Mouse (Mus musculus) kidney, adult 2 months (tissue): Measurements from ENCODE around the gene Ttll1. TPM values are rescaled to one million over a fixed set of nuclear protein-coding genes. Genes with fewer than 3 reads are reported as not detected.

ENCODE experiments used
- DNase-seq: peaks from one replicate; pipeline ENCODE4 v3.0.0; 2021
- H3K27ac ChIP-seq: fragments of 200-500 bp; 2 replicates; pipeline ENCODE4 v1.5.1; 2012; ENCODE audit warnings: low read depth, low read length, control low read depth, inconsistent platforms; ENCODE audit not compliant: insufficient read depth
- H3K27me3 ChIP-seq: fragments of 200-500 bp; replicated peaks from 2 replicates; pipeline ENCODE4 v1.6.1; 2012; ENCODE audit warnings: mild to moderate bottlenecking, moderate library complexity, low read length, inconsistent platforms; ENCODE audit not compliant: control insufficient read depth, insufficient read depth
- H3K36me3 ChIP-seq: fragments of 200-500 bp; 2 replicates; pipeline ENCODE4 v1.6.1; 2012; ENCODE audit warnings: mild to moderate bottlenecking, moderate library complexity, low read length, inconsistent platforms; ENCODE audit not compliant: control insufficient read depth, insufficient read depth
- H3K4me1 ChIP-seq: fragments of 200-500 bp; 2 replicates; pipeline ENCODE4 v1.6.1; 2011; ENCODE audit warnings: low read length; ENCODE audit not compliant: control insufficient read depth, insufficient read depth
- H3K4me3 ChIP-seq: fragments of 200-500 bp; 2 replicates; pipeline ENCODE4 v1.5.1; 2011; ENCODE audit warnings: mild to moderate bottlenecking, low read depth, low read length, control low read depth; ENCODE audit not compliant: insufficient read depth
- CTCF ChIP-seq: fragments of 200-500 bp; conservative IDR thresholded peaks from 2 replicates; pipeline ENCODE4 v1.5.1; 2011; ENCODE audit warnings: low read depth, mild to moderate bottlenecking, control low read depth, low read length, moderate library complexity, mixed read lengths; ENCODE audit not compliant: insufficient read depth, insufficient read length
- POLR2A ChIP-seq: fragments of 200-500 bp; IDR thresholded peaks from one replicate; pipeline ENCODE4 v1.6.1; 2011; ENCODE audit warnings: low read depth, low read length, control low read depth
- WGBS: fragments of 180-500 bp; shearing (Covaris S2); methylation state at CpG from one replicate; pipeline ENCODE4 v1.1.7; 2018; 5-methylcytosine and 5-hydroxymethylcytosine counted together
- polyA plus RNA-seq: library from polyadenylated mRNA; depleted of rRNA; stranded (reverse); fragments of >200 nt; gene quantifications from 2 replicates; pipeline ENCODE4 v1.2.3, GENCODE M21; 2012

Gene Ttll1
- polyA plus RNA-seq, 1 experiment, result 11.1 TPM

DNA sequence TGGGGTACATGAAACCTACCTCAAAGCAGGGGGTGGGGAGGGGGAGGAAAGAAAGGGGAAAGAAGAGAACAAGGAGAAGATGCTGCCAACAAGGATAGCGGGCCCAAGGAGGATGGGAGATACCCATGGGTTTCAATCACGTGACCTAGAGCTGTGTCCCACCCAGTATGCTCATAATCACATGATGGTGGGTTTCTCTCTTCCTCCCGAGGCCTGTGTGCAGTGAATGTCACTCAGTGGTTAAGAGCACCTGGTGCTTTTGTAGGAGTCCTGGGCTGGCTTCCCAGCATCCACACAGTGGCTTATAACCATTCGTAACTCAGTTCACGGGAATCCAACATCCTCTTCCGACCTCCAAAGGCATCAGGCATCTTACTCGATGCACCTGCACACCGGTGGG, 40.2 kb downstream of the Ttll1 start:
- 92% methylated on average over 8 of the region's 8 CpGs for WGBS
- Histone ChIP-seq H3K27me3 (no peaks in the 10 kb centered on the region), H3K4me3 (no peak overlapping the region), H3K36me3 (no peaks in the 10 kb centered on the region), H3K27ac (no peak overlapping the region), H3K4me1 (peaks cover 15% of the 10 kb centered on the region; the same call in 1 of the 2 replicates)
- no peak for DNase-seq
- TF ChIP-seq CTCF, result no peak
- no peak for TF ChIP-seq POLR2A

DNA sequence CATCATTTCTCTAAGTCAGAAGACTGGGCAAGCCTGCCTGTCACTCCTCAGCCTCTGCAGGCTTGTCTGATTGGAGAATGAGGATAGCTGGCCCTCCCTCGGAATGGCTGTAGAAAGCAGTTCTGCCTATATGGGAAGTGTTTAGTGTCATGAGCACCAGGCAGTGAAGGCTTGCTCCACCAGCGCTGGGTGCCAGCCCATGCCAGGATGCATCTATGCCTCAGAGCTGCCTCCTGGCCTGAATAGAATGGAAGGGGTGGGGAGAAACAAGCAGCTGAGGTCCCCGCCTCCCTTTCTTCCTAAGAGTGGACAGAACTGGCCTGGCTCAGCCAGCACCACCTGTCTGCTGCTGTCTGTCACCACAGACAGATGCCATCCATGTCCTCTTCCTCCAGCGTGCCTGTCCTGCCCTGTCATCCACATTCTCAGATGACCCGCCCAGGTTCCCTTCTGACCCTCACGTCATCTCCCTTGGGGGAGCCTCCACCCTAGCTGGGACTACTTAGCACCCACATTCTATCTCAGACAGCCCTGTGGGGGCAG, 41.3 kb downstream of the Ttll1 start:
- Histone ChIP-seq H3K4me3 (no peak overlapping the region), H3K36me3 (no peaks in the 10 kb centered on the region), H3K4me1 (peaks cover 19% of the 10 kb centered on the region; the same call in 1 of the 2 replicates), H3K27ac (no peak overlapping the region), H3K27me3 (no peaks in the 10 kb centered on the region)
- 83% methylated on average over 6 of the region's 6 CpGs for WGBS
- TF ChIP-seq POLR2A, result no peak
- no peak for TF ChIP-seq CTCF
- no peak for DNase-seq

DNA sequence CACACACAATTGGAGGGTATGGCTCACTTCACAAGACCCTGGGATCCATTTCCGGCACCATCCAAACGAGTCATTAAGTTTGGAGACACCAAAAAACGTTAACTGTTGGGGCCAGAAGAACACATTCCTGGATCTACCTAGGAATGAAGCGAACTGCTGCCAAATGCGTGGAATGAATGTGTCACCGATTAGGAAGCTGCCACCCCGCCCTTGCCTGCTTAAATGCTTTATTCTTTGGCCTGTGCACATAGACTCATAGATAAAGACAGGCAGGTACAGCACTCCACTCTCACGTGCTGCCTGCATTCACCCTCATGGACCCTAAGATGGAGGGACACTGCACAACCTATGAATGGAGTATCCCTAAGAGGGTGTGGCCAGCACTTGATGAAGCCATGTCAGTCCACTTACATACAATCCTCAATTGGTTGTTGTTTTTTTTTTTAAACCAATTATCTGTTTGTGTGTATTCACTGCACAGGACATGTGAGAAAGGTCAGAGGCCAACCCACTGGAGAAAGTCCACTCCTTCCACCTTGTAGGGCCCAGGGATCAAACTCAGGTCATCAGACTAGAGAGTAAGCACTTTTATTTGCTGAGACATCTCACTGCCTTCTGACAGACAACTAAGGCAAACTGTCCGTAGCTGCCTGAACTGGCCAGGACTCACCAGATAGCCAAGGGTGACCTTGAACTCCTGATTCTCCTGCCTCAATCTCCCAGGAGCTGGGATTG, 43.3 kb downstream of the Ttll1 start:
- peaks cover 24% of the 10 kb centered on the region; the same call in 1 of the 2 replicates for H3K4me1 ChIP-seq
- TF ChIP-seq CTCF, result no peak
- 43% methylated on average over 9 of the region's 9 CpGs for WGBS
- no peaks in the 10 kb centered on the region for H3K36me3 ChIP-seq
- H3K27me3 ChIP-seq, result no peaks in the 10 kb centered on the region
- H3K27ac ChIP-seq, result no peak overlapping the region
- H3K4me3 ChIP-seq, result no peak overlapping the region
- peak; percentile 77 for DNase-seq

DNA sequence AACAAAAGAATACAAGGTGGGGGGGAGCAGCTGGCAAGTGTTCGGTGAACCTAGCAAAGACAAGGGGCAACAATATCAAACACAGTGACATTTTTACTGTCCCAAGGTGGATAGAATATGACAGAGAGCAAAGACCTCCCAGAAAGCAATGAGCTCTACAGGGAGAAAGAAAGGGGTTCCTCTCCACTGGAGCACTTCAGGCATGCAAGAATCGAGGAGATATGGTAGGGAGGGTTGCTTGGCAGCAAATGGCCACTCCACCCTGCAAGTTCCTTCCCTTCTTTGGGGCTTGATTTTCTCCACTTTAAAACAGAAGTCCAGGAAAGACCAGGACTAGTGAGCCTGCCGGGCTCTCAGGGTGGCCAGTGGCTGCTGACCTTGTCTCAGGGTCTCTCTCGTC, 44.4 kb downstream of the Ttll1 start:
- Histone ChIP-seq H3K4me1 (peaks cover 23% of the 10 kb centered on the region; the same call in 1 of the 2 replicates), H3K27me3 (no peaks in the 10 kb centered on the region), H3K36me3 (no peaks in the 10 kb centered on the region), H3K4me3 (no peak overlapping the region), H3K27ac (no peak overlapping the region)
- TF ChIP-seq POLR2A (no peak), CTCF (no peak)
- WGBS, result 56% methylated on average over 4 of the region's 4 CpGs
- no peak for DNase-seq

DNA sequence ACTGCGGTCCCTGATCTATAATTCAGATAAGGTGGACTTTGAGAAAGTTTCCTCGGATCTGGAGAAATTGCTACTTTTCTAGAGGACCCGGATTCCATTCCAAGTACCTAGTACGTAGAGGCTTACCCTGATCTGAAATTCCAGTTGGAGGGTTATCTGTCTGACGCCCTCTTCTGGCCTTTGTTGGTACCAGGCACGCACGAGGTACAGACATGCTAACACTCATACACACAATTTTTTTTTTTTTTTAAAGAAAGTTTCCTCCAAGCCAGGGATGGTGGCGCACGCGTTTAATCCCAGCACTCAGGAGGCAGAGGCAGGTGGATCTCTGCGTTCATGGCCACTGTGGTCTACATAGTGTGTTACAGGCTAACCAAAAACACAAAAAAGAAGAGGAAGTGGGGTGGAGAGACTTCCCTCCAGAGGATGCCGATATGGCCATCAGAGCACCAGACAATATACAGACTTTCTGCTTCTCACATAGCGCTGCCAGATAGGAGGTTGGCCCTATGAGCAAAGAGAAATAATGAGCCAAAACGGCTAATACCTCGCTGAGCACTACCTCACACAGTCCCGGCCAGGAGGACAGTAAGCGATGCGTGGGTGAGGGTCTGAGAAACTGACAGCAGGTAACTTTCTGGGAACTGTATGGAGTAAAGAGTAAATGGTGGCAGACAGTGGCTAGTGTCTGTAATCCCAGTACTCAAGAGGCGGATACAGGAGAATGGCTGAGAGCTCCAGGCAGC, 45.6 kb downstream of the Ttll1 start:
- 73% methylated on average over 19 of the region's 19 CpGs for WGBS
- TF ChIP-seq POLR2A (no peak), CTCF (0 out of 2 replicates have a peak, but pooled peaks have one; percentile 31)
- H3K27ac ChIP-seq, result peak overlapping the region; percentile 60
- peaks cover 26% of the 10 kb centered on the region for H3K4me1 ChIP-seq
- H3K27me3 ChIP-seq, result no peaks in the 10 kb centered on the region
- no peak for DNase-seq
- no peaks in the 10 kb centered on the region for H3K36me3 ChIP-seq
- H3K4me3 ChIP-seq, result no peak overlapping the region

DNA sequence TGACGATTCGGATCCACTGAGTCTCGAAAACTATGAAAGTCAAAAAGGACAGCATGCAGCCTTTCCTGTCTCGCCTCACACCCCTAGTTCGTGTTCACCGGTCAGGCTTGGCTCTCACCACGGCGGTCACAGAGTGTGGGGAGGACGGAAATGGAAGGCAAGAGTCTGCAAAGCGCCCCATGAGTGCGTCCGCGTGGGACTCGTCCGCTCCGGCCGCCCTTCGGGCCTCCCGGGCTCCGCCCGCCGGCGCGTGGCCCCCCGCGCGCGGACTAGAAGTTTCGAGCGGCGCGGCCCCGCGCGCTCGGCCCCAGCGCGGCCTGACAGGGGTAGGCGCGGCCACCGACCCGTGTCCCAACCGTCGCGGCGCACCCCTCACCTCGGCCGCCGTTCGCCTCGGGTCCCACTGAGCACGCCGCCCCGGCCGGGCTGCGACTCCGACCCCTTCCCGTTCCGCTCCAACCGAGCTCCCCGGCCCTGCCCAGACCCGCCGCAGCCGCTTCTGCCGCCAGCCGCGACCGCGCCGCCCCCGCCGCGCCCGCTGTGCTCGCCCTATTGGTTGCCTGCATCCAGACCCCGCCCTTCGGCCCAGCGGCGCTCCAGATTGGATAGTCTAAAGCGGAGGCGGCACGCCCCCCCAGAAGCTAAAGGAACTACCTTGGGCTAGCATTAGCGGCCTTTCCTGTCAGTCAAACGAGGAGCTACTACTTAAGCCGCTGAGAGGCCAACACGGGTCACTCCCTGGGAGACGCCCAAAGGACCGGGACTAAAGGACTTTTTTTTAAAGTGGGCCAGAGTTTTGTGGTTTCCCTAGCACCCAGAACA, 46.4 kb downstream of the Ttll1 start, which contains the start of gene Pacsin2:
Pacsin2 (minus strand) TSS at position 524 of the 822 bp plus-strand sequence.
- Histone ChIP-seq H3K27ac (peak within 1 kb of the TSS; percentile 76), H3K4me1 (peaks cover 26% of the 10 kb centered on the region), H3K36me3 (no peaks in the 10 kb centered on the region), H3K4me3 (peak within 1 kb of the TSS; percentile 60), H3K27me3 (no peaks in the 10 kb centered on the region)
- WGBS, result under 1% methylated on average over 88 of the region's 88 CpGs
- DNase-seq, result peak; percentile 100
- TF ChIP-seq CTCF (no peak), POLR2A (peak; percentile 4)
